Mouse (Mus musculus) kidney, postnatal 4 days (tissue): ENCODE measurements around the gene Mnd1.

ENCODE experiments used
- DNase-seq, 2 experiments: peaks; one replicate each; pipeline ENCODE4 v3.0.0; 2021; ENCODE audit warnings: mixed read lengths in 2 of 2

Gene Mnd1

GRCm38 (mm10) chr3:84157559-84158350 lies 2.2 kb upstream of the Mnd1 start:
- no peak for DNase-seq

GRCm38 (mm10) chr3:84157011-84157410 lies 1.4 kb upstream of the Mnd1 start:
- no peak for DNase-seq

GRCm38 (mm10) chr3:84156105-84156504 lies 519 bp upstream of the Mnd1 start:
- no peak for DNase-seq

- no peak for DNase-seq
These were observed 440 bp downstream of the Mnd1 start for GRCm38 (mm10) chr3:84155146-84155545.

- DNase-seq: no peak
These were observed 855 bp downstream of the Mnd1 start for GRCm38 (mm10) chr3:84154721-84155141.

GRCm38 (mm10) chr3:84149831-84150230 lies 5.8 kb downstream of the Mnd1 start:
- DNase-seq: no peak

GRCm38 (mm10) chr3:84140947-84141346 lies 14.6 kb downstream of the Mnd1 start:
- no peak for DNase-seq

GRCm38 (mm10) chr3:84136509-84136908 lies 19.1 kb downstream of the Mnd1 start:
- DNase-seq: no peak

GRCm38 (mm10) chr3:84135933-84136332 lies 19.7 kb downstream of the Mnd1 start:
- DNase-seq: no peak

- DNase-seq: peak in 1 of 2 experiments; percentile 18
These were observed 20.2 kb downstream of the Mnd1 start for GRCm38 (mm10) chr3:84135387-84135786.

GRCm38 (mm10) chr3:84131369-84131768 lies 24.2 kb downstream of the Mnd1 start:
- DNase-seq: no peak

- DNase-seq: no peak
These were observed 24.8 kb downstream of the Mnd1 start for GRCm38 (mm10) chr3:84130776-84131175.

GRCm38 (mm10) chr3:84128871-84129870 lies 26.4 kb downstream of the Mnd1 start:
- DNase-seq: peak; percentile 48 to 63

GRCm38 (mm10) chr3:84127431-84127830 lies 28.2 kb downstream of the Mnd1 start:
- DNase-seq: no peak

GRCm38 (mm10) chr3:84126721-84127120 lies 28.9 kb downstream of the Mnd1 start:
- no peak for DNase-seq

GRCm38 (mm10) chr3:84125704-84126289 lies 29.8 kb downstream of the Mnd1 start:
- DNase-seq: no peak

- peak; percentile 16 to 22 for DNase-seq
These were observed 32.1 kb downstream of the Mnd1 start for GRCm38 (mm10) chr3:84123461-84123860.

- no peak for DNase-seq
These were observed 36.9 kb downstream of the Mnd1 start for GRCm38 (mm10) chr3:84118718-84119117.

GRCm38 (mm10) chr3:84118178-84118577 lies 37.4 kb downstream of the Mnd1 start:
- no peak for DNase-seq

GRCm38 (mm10) chr3:84108614-84109013 lies 47.0 kb downstream of the Mnd1 start:
- no peak for DNase-seq

GRCm38 (mm10) chr3:84106106-84106505 lies 49.5 kb downstream of the Mnd1 start:
- no peak for DNase-seq

- no peak for DNase-seq
These were observed 52.0 kb downstream of the Mnd1 start for GRCm38 (mm10) chr3:84103536-84103935.

GRCm38 (mm10) chr3:84092875-84093274 lies 62.7 kb downstream of the Mnd1 start:
- DNase-seq: no peak
